Mouse (Mus musculus) brown adipose tissue, adult 24 weeks (tissue): ENCODE measurements around the gene Trp53tg5. TPM values are rescaled to one million over a fixed set of nuclear protein-coding genes. Genes with fewer than 3 reads are reported as not detected.

ENCODE experiments used
- H3K27ac ChIP-seq: fragments of 200-500 bp; replicated peaks from 2 replicates; pipeline ENCODE4 v1.5.1; 2012; ENCODE audit warnings: low read depth, mild to moderate bottlenecking, low read length
- H3K4me1 ChIP-seq: fragments of 200-500 bp; 2 replicates; pipeline ENCODE4 v1.6.1; 2012; ENCODE audit warnings: low read length, mixed read lengths; ENCODE audit not compliant: control insufficient read depth, insufficient read depth, insufficient read length
- H3K4me3 ChIP-seq: fragments of 200-500 bp; 2 replicates; pipeline ENCODE4 v1.5.1; 2012; ENCODE audit warnings: low read depth, mild to moderate bottlenecking, low read length, moderate library complexity; ENCODE audit not compliant: insufficient read depth
- polyA plus RNA-seq: library from polyadenylated mRNA; stranded (reverse); fragments of >200 nt; gene quantifications from 2 replicates; pipeline ENCODE4 v1.2.4, GENCODE M21; 2012; ENCODE audit not compliant: missing spikeins, insufficient read depth, insufficient read length

Trp53tg5 gene
- polyA plus RNA-seq: not detected in 2 replicates

- Histone ChIP-seq H3K4me1 (no peaks in the 10 kb centered on the region), H3K4me3 (no peak within 1 kb of the TSS), H3K27ac (no peak within 1 kb of the TSS)
These were observed at the start of gene Trp53tg5 for GRCm38 (mm10) chr2:164473624-164474023. Trp53tg5 (minus strand) TSS chr2:164473724.

- no peaks in the 10 kb centered on the region for H3K4me1 ChIP-seq
- no peak overlapping the region for H3K4me3 ChIP-seq
- H3K27ac ChIP-seq: no peak overlapping the region
These were observed 48.8 kb upstream of the Trp53tg5 start for GRCm38 (mm10) chr2:164522280-164522679.

- Histone ChIP-seq H3K4me3 (no peak overlapping the region), H3K27ac (no peak overlapping the region), H3K4me1 (no peaks in the 10 kb centered on the region)
These were observed 48.3 kb upstream of the Trp53tg5 start for GRCm38 (mm10) chr2:164521841-164522240.

GRCm38 (mm10) chr2:164520782-164521181 is 47.3 kb upstream of the Trp53tg5 start:
- no peak overlapping the region for H3K27ac ChIP-seq
- H3K4me1 ChIP-seq: no peaks in the 10 kb centered on the region
- H3K4me3 ChIP-seq: no peak overlapping the region

- H3K4me3 ChIP-seq: no peak overlapping the region
- H3K27ac ChIP-seq: no peak overlapping the region
- peaks cover under 1% of the 10 kb centered on the region; the same call in 1 of the 2 replicates for H3K4me1 ChIP-seq
These were observed 45.6 kb upstream of the Trp53tg5 start for GRCm38 (mm10) chr2:164519171-164519526.

GRCm38 (mm10) chr2:164518266-164519170 is 45.0 kb upstream of the Trp53tg5 start:
- no peak overlapping the region for H3K4me3 ChIP-seq
- no peak overlapping the region for H3K27ac ChIP-seq
- H3K4me1 ChIP-seq: peaks cover 4% of the 10 kb centered on the region; the same call in 1 of the 2 replicates

GRCm38 (mm10) chr2:164517485-164518221 is 44.1 kb upstream of the Trp53tg5 start:
- H3K4me1 ChIP-seq: peaks cover 4% of the 10 kb centered on the region; the same call in 1 of the 2 replicates
- no peak overlapping the region for H3K4me3 ChIP-seq
- H3K27ac ChIP-seq: no peak overlapping the region

- Histone ChIP-seq H3K27ac (no peak overlapping the region), H3K4me1 (peaks cover 4% of the 10 kb centered on the region; the same call in 1 of the 2 replicates), H3K4me3 (no peak overlapping the region)
These were observed 43.1 kb upstream of the Trp53tg5 start for GRCm38 (mm10) chr2:164516592-164516991.

- H3K27ac ChIP-seq: no peak overlapping the region
These were observed 42.4 kb upstream of the Trp53tg5 start for GRCm38 (mm10) chr2:164515897-164516296.

GRCm38 (mm10) chr2:164514916-164515315 is 41.4 kb upstream of the Trp53tg5 start:
- Histone ChIP-seq H3K4me1 (peaks cover 4% of the 10 kb centered on the region; the same call in 1 of the 2 replicates), H3K4me3 (no peak overlapping the region), H3K27ac (no peak overlapping the region)

More at GRCm38 (mm10) chr2:164515897-164516296, 42.4 kb upstream of the Trp53tg5 start:
- Histone ChIP-seq H3K4me1 (peaks cover 4% of the 10 kb centered on the region; the same call in 1 of the 2 replicates), H3K4me3 (no peak overlapping the region)

GRCm38 (mm10) chr2:164513389-164513788 is 39.9 kb upstream of the Trp53tg5 start:
- Histone ChIP-seq H3K4me1 (peaks cover 4% of the 10 kb centered on the region; the same call in 1 of the 2 replicates), H3K27ac (peak overlapping the region; percentile 56), H3K4me3 (no peak overlapping the region)

GRCm38 (mm10) chr2:164512121-164512909 is 38.8 kb upstream of the Trp53tg5 start:
- Histone ChIP-seq H3K4me1 (peaks cover 4% of the 10 kb centered on the region; the same call in 1 of the 2 replicates), H3K27ac (peak overlapping the region; percentile 62), H3K4me3 (no peak overlapping the region)

- H3K4me3 ChIP-seq: no peak overlapping the region
- peaks cover 4% of the 10 kb centered on the region; the same call in 1 of the 2 replicates for H3K4me1 ChIP-seq
- no peak overlapping the region for H3K27ac ChIP-seq
These were observed 37.2 kb upstream of the Trp53tg5 start for GRCm38 (mm10) chr2:164510621-164511190.

GRCm38 (mm10) chr2:164507811-164508210 is 34.3 kb upstream of the Trp53tg5 start:
- Histone ChIP-seq H3K27ac (no peak overlapping the region), H3K4me3 (no peak overlapping the region), H3K4me1 (no peaks in the 10 kb centered on the region)
